Mouse (Mus musculus) embryonic facial prominence, embryonic 14.5 days (tissue): ENCODE measurements around the gene Rrn3. TPM values are rescaled to one million over a fixed set of nuclear protein-coding genes. Genes with fewer than 3 reads are reported as not detected.
A peak's percentile ranks its signal among the peaks of the same experiment; 100 is the strongest.

Source experiments
- ATAC-seq: fragments of 200-750 bp; cut with Nextera tagmentation; 2 replicates; pipeline ENCODE4 v1.8.0; 2017; ENCODE audit warnings: low read depth, moderate number of reproducible peaks, moderate TSS enrichment
- DNase-seq: peaks from one replicate; pipeline ENCODE4 v3.0.0-alpha.2; 2015; ENCODE audit warnings: low spot score
- H3K27ac ChIP-seq: fragments of 300-500 bp; sonication (generic); replicated peaks from 2 replicates; pipeline ENCODE4 v1.5.1; 2014; ENCODE audit warnings: low read depth, mild to moderate bottlenecking, low read length, moderate library complexity
- H3K27me3 ChIP-seq: fragments of 300-500 bp; sonication (generic); replicated peaks from 2 replicates; pipeline ENCODE4 v1.6.1; 2014; ENCODE audit warnings: low read length; ENCODE audit not compliant: control insufficient read depth, insufficient read depth
- H3K36me3 ChIP-seq: fragments of 300-500 bp; sonication (generic); 2 replicates; pipeline ENCODE4 v1.6.1; 2014; ENCODE audit warnings: low read length, mixed read lengths; ENCODE audit not compliant: control insufficient read depth, insufficient read depth
- H3K4me1 ChIP-seq: fragments of 300-500 bp; sonication (generic); 2 replicates; pipeline ENCODE4 v1.6.1; 2014; ENCODE audit warnings: antibody characterized with exemption, low read length; ENCODE audit not compliant: control insufficient read depth, insufficient read depth
- H3K4me2 ChIP-seq: fragments of 300-500 bp; sonication (generic); 2 replicates; pipeline ENCODE4 v1.6.1; 2014; ENCODE audit warnings: low read depth, mild to moderate bottlenecking, low read length, moderate library complexity, mixed read lengths
- H3K4me3 ChIP-seq: fragments of 300-500 bp; sonication (generic); 2 replicates; pipeline ENCODE4 v1.5.1; 2014; ENCODE audit warnings: low read depth, mild to moderate bottlenecking, low read length
- H3K9ac ChIP-seq: fragments of 300-500 bp; sonication (generic); 2 replicates; pipeline ENCODE4 v1.6.1; 2014; ENCODE audit warnings: low read depth, mild to moderate bottlenecking, low read length, moderate library complexity, mixed read lengths
- H3K9me3 ChIP-seq: fragments of 300-500 bp; sonication (generic); 2 replicates; pipeline ENCODE4 v1.6.1; 2016; ENCODE audit warnings: low read length; ENCODE audit not compliant: control insufficient read depth
- WGBS: fragments of 180-500 bp; shearing (Covaris S2); extraction: QIAGEN DNeasy Blood & Tissue Kit; methylation state at CpG from one replicate; pipeline ENCODE4 v1.1.7; 2014; 5-methylcytosine and 5-hydroxymethylcytosine counted together
- polyA plus RNA-seq: library from polyadenylated mRNA; unstranded; fragments of >200 nt; fragmentation: Nextera tagmentation; extraction: Ambion mirVana; gene quantifications from 2 replicates; pipeline ENCODE4 v1.2.1, GENCODE M21; 2014

Rrn3 gene
- polyA plus RNA-seq, 1 experiment from 2014 or later: 43.3 TPM

DNA sequence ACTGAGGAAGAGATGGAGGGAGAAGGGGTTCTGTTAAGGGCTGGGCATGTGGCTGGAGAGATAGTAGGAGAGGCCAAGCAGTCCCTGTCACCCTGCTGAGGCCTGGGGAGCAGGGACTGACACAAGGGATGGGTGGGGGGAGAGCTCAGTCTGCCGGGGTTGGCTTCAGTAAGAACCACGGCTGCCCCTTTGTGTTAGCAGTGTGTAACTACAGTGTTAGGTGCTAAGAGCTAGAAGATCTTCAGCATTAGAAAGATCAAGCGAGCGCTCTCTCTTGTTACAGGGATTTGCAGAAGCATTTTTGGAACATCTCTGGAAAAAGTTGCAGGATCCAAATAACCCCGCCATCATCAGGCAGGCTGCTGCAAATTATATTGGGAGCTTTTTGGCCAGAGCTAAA, 24.2 kb downstream of the Rrn3 start:
- H3K4me2 ChIP-seq: no peak overlapping the region
- ATAC-seq (no peak), DNase-seq (no peak)
- peaks cover 91% of the 10 kb centered on the region for H3K36me3 ChIP-seq
- 79% methylated on average over 5 of the region's 5 CpGs for WGBS
- H3K4me3 ChIP-seq: no peak overlapping the region
- no peaks in the 10 kb centered on the region for H3K9me3 ChIP-seq
- H3K27ac ChIP-seq: no peak overlapping the region
- H3K9ac ChIP-seq: no peak overlapping the region
- no peaks in the 10 kb centered on the region for H3K4me1 ChIP-seq
- no peaks in the 10 kb centered on the region for H3K27me3 ChIP-seq

DNA sequence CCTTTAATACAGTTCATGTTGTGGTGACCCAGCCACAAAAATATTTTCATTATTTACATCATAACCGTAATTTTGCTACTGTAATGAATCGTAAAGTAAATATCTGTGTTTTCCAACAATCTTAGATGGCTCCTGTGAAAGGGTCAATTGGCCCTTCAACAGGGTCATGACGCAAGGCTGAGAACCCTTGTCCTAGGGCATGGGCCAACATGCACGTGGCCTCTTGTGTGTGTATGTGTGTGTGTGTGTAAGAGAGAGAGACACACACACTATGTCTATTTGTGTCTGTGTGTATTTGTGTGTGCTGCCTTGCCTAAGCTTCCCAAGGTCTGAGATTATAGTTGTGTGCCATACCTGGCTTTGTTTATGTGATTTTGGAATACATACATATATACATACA, 27.1 kb downstream of the Rrn3 start:
- Histone ChIP-seq H3K36me3 (peaks cover 93% of the 10 kb centered on the region), H3K27ac (no peak overlapping the region), H3K4me1 (no peaks in the 10 kb centered on the region), H3K27me3 (no peaks in the 10 kb centered on the region), H3K4me2 (no peak overlapping the region), H3K9me3 (no peaks in the 10 kb centered on the region), H3K4me3 (no peak overlapping the region), H3K9ac (no peak overlapping the region)
- ATAC-seq (no peak), DNase-seq (no peak)
- 91% methylated on average over 4 of the region's 4 CpGs for WGBS

DNA sequence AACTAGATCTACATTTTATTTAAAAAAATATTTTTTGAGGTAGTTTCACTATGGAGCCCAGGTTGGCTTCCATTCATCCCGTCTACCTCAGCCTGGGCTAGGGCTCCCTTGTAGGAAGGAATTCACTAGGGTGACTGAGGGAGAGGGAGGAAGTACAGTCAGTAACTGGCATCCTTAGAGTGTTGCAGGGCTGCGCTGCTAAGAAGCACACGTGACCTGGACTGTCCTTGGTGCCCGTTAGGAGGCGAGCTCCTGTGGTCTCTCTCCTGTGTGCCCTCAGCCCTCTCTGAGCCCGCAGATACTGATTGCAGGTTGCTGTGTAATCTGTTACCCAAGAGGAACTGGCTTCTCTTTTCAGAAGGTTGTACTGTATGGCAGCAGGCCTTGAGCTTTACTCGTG, 27.9 kb downstream of the Rrn3 start:
- H3K4me1 ChIP-seq: no peaks in the 10 kb centered on the region
- H3K4me2 ChIP-seq: no peak overlapping the region
- H3K9me3 ChIP-seq: no peaks in the 10 kb centered on the region
- no peak for DNase-seq
- H3K27ac ChIP-seq: no peak overlapping the region
- no peaks in the 10 kb centered on the region for H3K27me3 ChIP-seq
- WGBS: 90% methylated on average over 7 of the region's 7 CpGs
- H3K4me3 ChIP-seq: no peak overlapping the region
- H3K9ac ChIP-seq: no peak overlapping the region
- ATAC-seq: no peak
- peaks cover 94% of the 10 kb centered on the region for H3K36me3 ChIP-seq

DNA sequence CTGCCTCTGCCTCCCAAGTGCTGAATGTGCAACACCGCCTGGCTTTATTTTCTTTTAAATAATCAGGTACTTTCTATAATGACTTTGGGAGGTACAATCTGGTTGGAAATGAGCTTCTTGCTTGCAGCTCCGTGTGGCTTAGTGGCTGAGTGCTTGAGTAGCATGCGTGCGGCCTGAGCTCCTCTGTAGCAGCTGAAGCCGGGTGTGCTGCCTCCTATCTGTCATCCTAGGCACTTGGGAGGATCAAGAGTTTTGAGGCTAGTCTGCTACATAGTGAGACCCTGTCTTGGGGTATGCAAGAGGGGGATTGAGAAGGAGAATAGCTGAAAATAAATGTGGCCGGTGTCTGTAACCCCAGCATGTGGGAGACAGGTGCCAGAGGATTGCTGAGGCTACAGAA, 31.6 kb downstream of the Rrn3 start:
- Histone ChIP-seq H3K4me1 (no peaks in the 10 kb centered on the region), H3K27me3 (no peaks in the 10 kb centered on the region), H3K4me3 (no peak overlapping the region), H3K4me2 (no peak overlapping the region), H3K36me3 (peaks cover 81% of the 10 kb centered on the region), H3K9ac (no peak overlapping the region), H3K9me3 (no peaks in the 10 kb centered on the region), H3K27ac (no peak overlapping the region)
- 89% methylated on average over 6 of the region's 6 CpGs for WGBS
- DNase-seq: no peak
- no peak for ATAC-seq

DNA sequence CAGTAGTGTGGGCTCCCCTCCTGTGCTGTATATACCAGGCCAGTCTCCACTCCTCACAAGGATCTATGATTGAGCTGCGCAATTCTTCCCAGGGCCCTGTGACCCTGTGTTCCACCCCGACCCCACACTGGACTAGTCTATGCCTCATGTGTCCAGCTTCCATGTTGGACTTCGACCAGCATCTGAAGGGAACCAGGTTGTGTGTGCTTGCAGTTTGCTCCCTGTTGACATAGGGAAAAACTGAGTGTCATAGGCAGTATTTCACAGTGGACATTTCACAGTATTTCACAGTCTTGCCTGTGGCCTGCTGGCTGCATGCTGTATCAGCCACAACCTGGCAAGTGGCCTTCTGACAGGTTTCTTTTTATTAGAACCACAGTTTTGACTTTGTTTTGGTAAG, 32.7 kb downstream of the Rrn3 start:
- Histone ChIP-seq H3K27me3 (no peaks in the 10 kb centered on the region), H3K36me3 (peaks cover 72% of the 10 kb centered on the region), H3K9ac (no peak overlapping the region), H3K9me3 (no peaks in the 10 kb centered on the region), H3K4me2 (no peak overlapping the region), H3K4me3 (no peak overlapping the region), H3K27ac (no peak overlapping the region), H3K4me1 (no peaks in the 10 kb centered on the region)
- DNase-seq (no peak), ATAC-seq (no peak)
- WGBS: 90% methylated on average over 3 of the region's 3 CpGs

DNA sequence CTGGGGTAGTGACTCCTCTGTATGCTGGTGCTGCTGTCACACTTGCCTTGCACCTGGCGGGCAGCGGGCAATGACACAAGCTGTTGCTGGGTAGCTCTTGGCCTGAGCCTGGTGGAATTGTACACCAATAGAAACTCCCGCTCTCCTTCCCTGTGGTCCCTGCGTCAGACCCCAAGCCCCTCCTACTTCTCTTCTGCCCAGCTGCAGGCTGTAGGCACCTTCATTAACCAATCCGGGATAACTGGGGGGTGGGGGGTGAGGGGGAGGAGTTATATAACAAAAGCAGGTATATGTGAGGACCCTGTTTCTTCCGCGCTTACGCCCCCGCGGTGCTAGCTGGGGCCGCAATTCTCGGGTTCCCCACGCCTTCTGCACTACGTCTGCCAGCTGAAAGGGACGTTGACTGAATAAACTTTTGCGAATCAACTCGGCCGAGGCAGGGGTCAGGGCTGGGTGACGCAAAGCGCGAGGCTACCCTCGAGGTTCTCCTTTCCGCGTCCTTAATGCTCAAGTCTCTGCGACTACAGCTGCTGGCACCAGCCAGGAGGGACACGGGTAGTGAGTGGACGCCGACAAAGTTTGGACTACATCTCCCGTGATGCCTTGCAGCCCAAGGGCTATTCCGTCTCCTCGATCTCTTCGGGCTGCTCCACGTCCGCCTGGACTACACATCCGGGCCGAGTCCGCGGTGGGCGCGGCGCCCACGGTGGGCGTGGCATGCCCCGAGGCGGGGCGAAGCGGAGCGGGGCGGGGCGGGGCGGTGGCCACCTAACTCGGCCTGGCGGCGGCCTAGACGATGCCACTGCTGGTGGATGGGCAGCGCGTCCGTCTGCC, 38.3 kb downstream of the Rrn3 start, which contains the start of gene Ntan1:
TSS of gene Ntan1 (plus strand) at position 286 of the 834 bp plus-strand sequence.
- H3K9me3 ChIP-seq: no peaks in the 10 kb centered on the region
- H3K27me3 ChIP-seq: no peaks in the 10 kb centered on the region
- peak within 1 kb of the TSS; percentile 71 for H3K4me2 ChIP-seq
- H3K9ac ChIP-seq: peak within 1 kb of the TSS; percentile 92
- H3K27ac ChIP-seq: peak within 1 kb of the TSS; percentile 96
- WGBS: 0% methylated on average over 30 of the region's 58 CpGs
- peaks cover 19% of the 10 kb centered on the region for H3K36me3 ChIP-seq
- ATAC-seq (peak; percentile 95), DNase-seq (peak; percentile 98)
- H3K4me3 ChIP-seq: peak within 1 kb of the TSS; percentile 82
- peaks cover 13% of the 10 kb centered on the region for H3K4me1 ChIP-seq

DNA sequence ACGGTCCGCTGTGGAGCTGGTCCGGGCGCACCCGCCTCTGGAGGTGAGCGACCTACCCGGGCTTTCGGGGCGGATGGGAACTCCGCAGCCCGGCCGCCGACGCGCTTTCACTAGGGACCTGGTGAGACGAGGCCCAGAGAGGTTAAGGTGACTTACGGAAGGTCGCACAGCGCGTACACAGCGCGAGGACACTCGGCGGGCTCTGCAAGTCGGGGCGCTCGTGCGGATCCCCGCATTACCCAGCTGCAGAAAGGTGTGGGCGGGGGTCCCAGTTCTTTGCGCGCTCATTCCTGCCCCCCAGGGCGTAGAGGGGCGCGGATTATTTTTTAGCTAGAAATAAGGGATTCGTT, 38.9 kb downstream of the Rrn3 start:
- no peaks in the 10 kb centered on the region for H3K27me3 ChIP-seq
- peak overlapping the region; percentile 71 for H3K4me2 ChIP-seq
- ATAC-seq (peak; percentile 53), DNase-seq (no peak)
- H3K4me1 ChIP-seq: peaks cover 13% of the 10 kb centered on the region
- H3K27ac ChIP-seq: peak overlapping the region; percentile 96
- H3K9me3 ChIP-seq: no peaks in the 10 kb centered on the region
- H3K36me3 ChIP-seq: peaks cover 14% of the 10 kb centered on the region
- WGBS: 0% methylated on average over 19 of the region's 36 CpGs
- peak overlapping the region; percentile 82 for H3K4me3 ChIP-seq
- peak overlapping the region; percentile 92 for H3K9ac ChIP-seq

DNA sequence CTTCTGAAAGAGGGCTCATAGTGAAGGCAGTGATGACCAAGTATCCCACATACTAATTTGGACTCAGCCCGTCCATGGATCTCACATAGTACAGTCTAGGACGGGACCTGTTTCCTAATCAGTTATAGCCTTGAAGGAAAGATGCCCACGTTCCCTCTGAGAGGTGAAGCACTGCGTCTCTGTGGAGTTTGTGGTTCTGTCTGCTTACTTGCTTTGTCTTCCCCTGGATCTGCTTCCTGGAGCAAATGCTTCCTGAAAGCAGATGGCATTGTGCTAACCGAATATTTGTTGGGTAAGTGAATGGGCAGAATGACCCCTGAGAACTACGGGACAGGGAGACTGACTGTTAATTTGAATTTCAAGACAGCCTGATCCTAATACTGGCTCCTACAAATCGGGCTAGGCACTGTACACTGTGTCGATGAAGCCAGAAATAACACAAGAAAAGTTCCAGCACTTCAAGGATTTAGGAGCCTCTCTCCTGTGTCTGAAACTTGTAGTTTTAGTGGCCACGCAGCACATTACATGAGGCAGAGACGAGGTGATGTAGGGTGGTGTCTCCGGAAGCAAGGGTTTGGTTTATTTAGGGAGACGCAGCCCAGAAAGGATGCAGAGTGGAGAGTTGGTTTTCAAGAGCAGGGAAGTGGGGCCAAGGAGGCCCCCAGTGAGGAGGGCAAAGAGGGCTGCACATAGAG, 39.4 kb downstream of the Rrn3 start:
- no peak for DNase-seq
- H3K27ac ChIP-seq: peak overlapping the region; percentile 96
- no peaks in the 10 kb centered on the region for H3K9me3 ChIP-seq
- peak overlapping the region; percentile 82 for H3K4me3 ChIP-seq
- H3K27me3 ChIP-seq: no peaks in the 10 kb centered on the region
- no peak for ATAC-seq
- peak overlapping the region; percentile 92 for H3K9ac ChIP-seq
- peak overlapping the region; percentile 71 for H3K4me2 ChIP-seq
- H3K4me1 ChIP-seq: peaks cover 13% of the 10 kb centered on the region
- peaks cover 13% of the 10 kb centered on the region; the same call in 1 of the 2 replicates for H3K36me3 ChIP-seq
- WGBS: 28% methylated on average over 12 of the region's 12 CpGs
